Mouse (Mus musculus) left cerebral cortex, postnatal 14 days (tissue): Measurements from ENCODE around the gene Thpo. TPM values are rescaled to one million over a fixed set of nuclear protein-coding genes. Genes with fewer than 3 reads are reported as not detected.

ENCODE experiments used
- DNase-seq, 2 experiments: peaks; one replicate each; pipeline ENCODE4 v3.0.0; 2021 to 2022; ENCODE audit warnings: low spot score in 2 of 2, mixed read lengths in 1 of 2
- intact Hi-C: fragments of 180-260 bp; cut with DNase I; formaldehyde crosslinking; loops from one replicate; pipeline ENCODE4 v1.15.1; 2025
- total RNA-seq, 2 experiments: library from RNA; stranded (reverse); gene quantifications; 2 replicates each; pipeline ENCODE4 v1.2.3; 2021

Gene Thpo
- total RNA-seq, 2 experiments from 2014 or later: 3.8 to 4.5 TPM

DNA sequence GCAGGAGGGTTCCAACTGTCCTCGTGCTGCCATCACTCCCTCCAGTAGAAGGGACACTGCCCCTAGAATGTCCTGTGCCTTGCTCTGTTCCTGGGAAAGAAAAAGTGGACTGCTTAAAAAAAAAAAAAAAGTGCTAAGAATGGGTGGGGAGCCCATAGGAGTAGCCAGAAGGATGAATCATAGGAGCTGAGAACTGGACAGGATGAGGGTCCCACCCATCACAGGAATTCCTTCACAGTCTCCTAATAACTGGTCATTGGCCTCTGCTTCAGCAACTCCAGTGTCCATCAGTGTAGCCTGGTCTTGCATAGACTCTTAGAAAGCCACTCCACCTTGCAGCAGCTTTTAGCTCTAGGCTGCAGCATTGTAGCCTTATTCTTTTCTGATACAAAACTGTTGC, 7.9 kb downstream of the Thpo start:
- no peak for DNase-seq
- intact Hi-C loops: no loop called here

- DNase-seq: no peak
- intact Hi-C loops: no loop called here
Measured at GRCm38 (mm10) chr16:20725750-20726149, 8.6 kb downstream of the Thpo start.

GRCm38 (mm10) chr16:20725321-20725720, 9.0 kb downstream of the Thpo start:
- no peak for DNase-seq
- intact Hi-C loops: no loop called here

DNA sequence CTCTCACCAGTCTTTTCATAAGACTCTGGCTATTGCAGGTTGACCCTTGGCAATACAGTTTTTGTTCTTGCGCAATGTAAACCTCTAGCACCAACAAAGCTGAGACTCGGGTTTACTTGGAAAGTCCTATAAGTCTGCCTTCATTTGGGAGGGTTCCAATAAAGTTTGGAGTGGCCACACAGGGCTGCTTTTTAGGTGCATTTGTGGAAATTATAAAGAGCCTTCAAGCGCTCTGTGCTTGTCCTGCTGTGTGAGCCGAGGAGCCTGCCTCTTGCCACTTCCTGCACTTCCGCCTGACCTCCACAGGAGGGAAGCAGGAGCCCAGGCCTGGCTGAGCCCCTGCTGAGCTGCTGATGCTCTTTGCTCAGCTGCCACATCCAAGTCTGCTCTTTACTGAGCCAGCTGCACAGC, 10.0 kb downstream of the Thpo start:
- DNase-seq: no peak
- intact Hi-C loops: no loop called here

DNA sequence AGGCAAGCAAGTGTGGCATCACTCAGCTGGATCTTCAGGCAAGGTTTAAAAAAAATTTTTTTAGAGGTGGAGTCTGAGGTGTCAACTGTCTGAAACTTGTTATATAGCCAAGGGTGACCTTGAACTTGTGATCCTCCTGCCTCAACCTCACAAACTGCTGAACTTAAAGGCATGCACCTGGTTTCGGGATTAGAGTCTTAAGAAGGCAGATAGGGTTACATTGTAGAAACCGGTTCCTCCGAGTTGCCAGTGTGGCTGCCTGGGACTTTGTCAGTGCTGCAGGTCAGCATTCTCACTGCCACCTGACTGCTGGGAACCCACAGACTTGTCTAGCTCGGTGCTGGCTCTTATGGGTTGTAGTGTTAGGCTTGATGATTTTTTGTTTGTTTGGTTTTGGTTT, 11.1 kb downstream of the Thpo start:
- intact Hi-C loops: no loop called here
- DNase-seq: no peak

- DNase-seq: no peak
- intact Hi-C loops: no loop called here
Measured at GRCm38 (mm10) chr16:20722736-20723135, 11.6 kb downstream of the Thpo start.

- DNase-seq: no peak
- intact Hi-C loops: no loop called here
Measured at GRCm38 (mm10) chr16:20721808-20722207, 12.5 kb downstream of the Thpo start.

DNA sequence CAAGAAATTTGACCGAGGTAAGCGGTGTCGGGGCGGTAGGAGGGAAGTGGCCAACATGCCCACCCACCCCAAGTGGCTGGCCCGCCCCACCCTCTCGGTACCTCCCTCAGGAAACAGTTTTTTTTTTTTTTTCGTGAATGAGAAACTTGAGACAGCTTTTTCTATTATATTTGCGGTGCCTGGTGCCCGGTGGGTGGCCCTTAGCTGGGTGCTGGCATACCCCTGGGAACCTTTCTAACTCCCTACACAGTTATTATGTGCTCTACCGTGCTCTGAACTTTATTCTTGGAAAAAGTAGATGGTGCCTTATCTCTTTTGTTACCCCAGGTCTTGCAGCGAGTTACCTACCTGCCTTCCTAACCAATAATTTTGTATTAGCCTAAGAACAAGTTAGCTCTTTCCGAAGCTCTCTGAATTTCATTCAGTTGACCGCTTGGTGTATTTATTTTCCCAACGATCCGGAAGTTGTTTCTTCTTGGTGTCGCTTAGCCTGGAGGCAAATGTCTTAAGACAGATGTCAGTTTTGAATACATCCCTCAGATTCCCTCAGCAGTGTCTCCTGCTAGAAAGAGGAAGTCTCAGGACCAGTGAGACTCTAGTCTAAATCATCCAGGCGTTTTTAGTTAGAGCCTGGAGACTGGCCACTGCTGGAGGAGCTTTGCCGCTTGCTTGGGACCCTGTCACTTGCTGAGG, 16.2 kb downstream of the Thpo start:
- no peak for DNase-seq
- intact Hi-C loops: loop anchor here (5.0 kb wide), 2 partner anchors 179 to 474 kb away; no protein-coding TSS in a partner anchor

DNA sequence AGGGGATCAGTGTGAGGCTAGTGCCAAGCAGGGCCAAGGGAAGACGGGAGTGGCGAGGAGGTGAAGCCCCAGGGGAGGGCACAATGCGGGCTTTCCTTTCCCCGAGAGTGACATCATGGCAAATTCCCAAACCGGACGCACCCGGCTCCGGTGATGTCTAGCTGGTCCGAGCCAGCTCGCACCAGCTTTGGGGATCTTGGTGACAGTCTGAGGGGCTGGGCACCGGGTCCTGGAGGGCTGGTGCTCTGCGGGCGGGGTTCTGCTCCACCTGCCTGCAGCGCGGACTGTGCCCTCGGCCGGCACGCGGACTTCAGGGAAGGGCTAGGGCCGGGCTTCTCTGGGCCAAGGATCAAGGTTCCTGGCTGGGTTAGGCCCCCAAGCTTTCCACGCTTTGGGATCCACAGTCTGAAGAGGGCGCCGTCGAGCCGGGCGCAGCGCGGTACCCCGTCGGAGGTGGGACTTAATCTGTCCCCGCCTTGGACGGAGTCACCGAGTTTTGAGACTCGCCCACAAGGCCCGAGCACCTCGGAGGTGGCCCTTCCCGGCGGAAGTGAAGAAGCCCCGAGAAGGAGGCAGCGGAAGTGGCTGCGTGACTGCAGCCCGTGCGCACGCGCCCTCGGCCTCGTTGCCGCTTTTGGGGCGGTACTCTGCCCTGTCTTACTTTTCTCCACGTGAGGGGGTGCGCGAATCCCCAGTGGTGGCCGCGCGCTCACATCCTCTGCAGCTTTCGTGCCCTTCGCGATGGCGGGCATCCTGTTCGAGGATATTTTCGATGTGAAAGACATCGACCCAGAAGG, 16.9 kb downstream of the Thpo start, which contains the start of the genes Polr2h and Clcn2:
TSS of gene Polr2h (plus strand) at position 485 of the 797 bp plus-strand sequence.
TSS of gene Clcn2 (minus strand) at position 566 of the 797 bp plus-strand sequence.
- intact Hi-C loops: loop anchor here (5.0 kb wide), 2 partner anchors 180 to 475 kb away; no protein-coding TSS in a partner anchor
- DNase-seq: peak; percentile 97 to 98

DNA sequence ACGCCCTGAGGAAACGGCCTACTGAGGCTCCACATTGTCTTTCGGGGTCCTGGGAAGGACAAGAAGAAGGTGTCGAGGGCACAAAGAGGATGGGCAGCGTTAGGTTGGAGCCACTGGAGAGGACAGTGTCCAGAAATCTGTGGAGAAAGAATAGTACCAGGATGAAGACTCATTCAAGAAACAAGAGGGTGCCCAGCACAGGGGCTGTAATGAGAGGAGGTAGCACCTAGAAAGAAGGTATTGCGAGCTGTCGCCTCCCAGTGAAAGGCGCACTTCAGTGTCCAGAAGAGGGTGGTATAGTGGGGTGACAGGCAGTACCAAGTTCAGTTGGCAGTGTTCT, 17.5 kb downstream of the Thpo start:
- no peak for DNase-seq
- intact Hi-C loops: loop anchor here (5.0 kb wide), 2 partner anchors 180 to 475 kb away; no protein-coding TSS in a partner anchor

DNA sequence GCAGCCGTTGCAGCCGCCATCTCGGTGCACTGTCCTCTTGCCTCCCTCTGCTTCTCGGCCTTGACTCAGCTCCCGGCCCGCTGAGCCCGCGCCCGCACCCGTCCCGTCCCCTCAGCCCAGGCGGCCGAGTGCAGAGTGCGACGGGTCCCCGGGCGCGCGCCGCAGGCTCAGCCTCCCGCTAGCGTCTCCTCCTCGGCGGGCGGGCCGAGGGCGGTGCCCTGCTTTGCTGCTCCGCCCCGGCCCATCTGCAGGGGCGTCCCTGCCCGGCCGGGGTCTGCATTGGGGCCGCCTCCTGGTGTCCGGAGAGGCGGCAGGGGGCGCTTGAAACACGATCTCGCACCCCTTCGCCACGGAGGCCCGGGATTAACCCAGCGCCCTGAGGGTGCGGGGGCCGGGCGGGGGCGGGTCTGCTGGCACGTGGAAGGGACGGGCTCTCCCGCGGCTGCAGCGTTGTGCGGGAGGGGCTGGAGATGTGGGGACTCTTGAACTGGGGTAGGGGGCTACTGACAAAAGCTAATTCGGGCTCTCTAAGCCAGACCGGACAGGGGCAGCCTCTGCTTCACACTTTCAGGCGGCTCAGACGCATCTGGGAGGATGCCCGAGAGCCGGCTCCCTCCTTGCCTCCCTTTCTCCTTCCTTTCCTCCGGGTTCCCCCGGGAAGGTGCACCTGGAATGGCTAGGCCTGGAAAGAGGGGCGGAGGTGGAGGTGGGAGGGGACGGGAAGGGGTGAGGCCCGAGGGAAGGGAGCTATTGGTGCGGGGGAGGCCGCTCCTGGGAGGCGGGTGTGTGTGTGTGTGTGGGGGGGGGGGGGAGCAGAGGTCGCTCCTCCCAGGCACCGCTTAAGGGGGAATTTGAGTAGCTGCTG, 18.1 kb downstream of the Thpo start:
- peak; percentile 59 to 78 for DNase-seq
- intact Hi-C loops: loop anchor here (5.0 kb wide), 2 partner anchors 181 to 476 kb away; no protein-coding TSS in a partner anchor

GRCm38 (mm10) chr16:20715566-20715965, 18.7 kb downstream of the Thpo start:
- intact Hi-C loops: loop anchor here (5.0 kb wide), 2 partner anchors 182 to 477 kb away; no protein-coding TSS in a partner anchor
- no peak for DNase-seq

- no peak for DNase-seq
- intact Hi-C loops: loop anchor here (5.0 kb wide), 2 partner anchors 182 to 477 kb away; no protein-coding TSS in a partner anchor
Measured at GRCm38 (mm10) chr16:20715161-20715560, 19.1 kb downstream of the Thpo start.

- DNase-seq: no peak
- intact Hi-C loops: loop anchor here (5.0 kb wide), 2 partner anchors 183 to 478 kb away; no protein-coding TSS in a partner anchor
Measured at GRCm38 (mm10) chr16:20714307-20715080, 19.8 kb downstream of the Thpo start.

GRCm38 (mm10) chr16:20712889-20713288, 21.4 kb downstream of the Thpo start:
- intact Hi-C loops: no loop called here
- DNase-seq: no peak

DNA sequence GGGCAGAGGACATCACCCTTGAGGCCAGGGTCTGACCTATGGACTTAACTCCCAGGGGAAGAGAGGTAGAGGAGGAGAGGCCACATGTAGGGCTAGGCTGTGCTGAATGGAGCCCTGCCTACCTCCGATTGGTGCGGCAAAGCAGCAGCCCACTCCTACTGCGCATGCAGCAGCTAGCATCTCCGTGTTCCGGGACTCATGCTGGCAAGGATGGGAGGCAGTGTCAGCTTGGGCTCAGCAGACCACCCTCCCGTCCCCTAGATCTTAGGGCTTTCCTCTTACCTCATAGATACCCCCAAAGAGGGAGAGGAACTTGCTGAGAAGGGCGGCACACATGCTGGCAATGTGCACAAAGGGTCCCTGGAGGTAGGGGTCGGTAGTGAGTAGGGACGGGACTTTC, 22.1 kb downstream of the Thpo start:
- intact Hi-C loops: no loop called here
- DNase-seq: no peak

- intact Hi-C loops: no loop called here
- no peak for DNase-seq
Measured at GRCm38 (mm10) chr16:20710810-20711209, 23.5 kb downstream of the Thpo start.

- intact Hi-C loops: no loop called here
- no peak for DNase-seq
Measured at GRCm38 (mm10) chr16:20710370-20710769, 23.9 kb downstream of the Thpo start.
